Mouse (Mus musculus) pancreas, adult 10 weeks (tissue): ENCODE measurements around the gene Fau. TPM values are rescaled to one million over a fixed set of nuclear protein-coding genes. Genes with fewer than 3 reads are reported as not detected.

Experiments
- polyA plus RNA-seq: library from polyadenylated mRNA; stranded (reverse); fragments of 350-450 nt; fragmentation: Illumina TruSeq; extraction: RNeasy Lipid Tissue Mini Kit (QIAGEN cat#74804); gene quantifications from one replicate; pipeline ENCODE4 v1.2.3, GENCODE M21; 2015; ENCODE audit warnings: low read depth, low replicate concordance; ENCODE audit not compliant: insufficient read depth

Gene Fau
- polyA plus RNA-seq, result 570 TPM

GRCm38 (mm10) chr19:6057313-6058096, at the start of gene Fau, which contains the start of gene Mrpl49:
Gene Fau (plus strand): TSS chr19:6057844.
Gene Mrpl49 (minus strand): TSS chr19:6057785.

GRCm38 (mm10) chr19:6015511-6016315, 41.9 kb upstream of the Fau start, which contains the start of gene Capn1:
Gene Capn1 (minus strand): TSS chr19:6015897.

GRCm38 (mm10) chr19:6046294-6047153, 11.1 kb upstream of the Fau start, which contains the start of gene Syvn1:
Gene Syvn1 (plus strand): TSS chr19:6046576.

GRCm38 (mm10) chr19:6061021-6061533, 3.4 kb downstream of the Fau start, which contains the start of gene Znhit2:
Gene Znhit2 (plus strand): TSS chr19:6061192.

GRCm38 (mm10) chr19:6067724-6068415, 10.2 kb downstream of the Fau start, which contains the start of gene Tm7sf2:
Gene Tm7sf2 (minus strand): TSS chr19:6068373.

GRCm38 (mm10) chr19:6076564-6077393, 19.1 kb downstream of the Fau start, which contains the start of gene Vps51:
Gene Vps51 (minus strand): TSS chr19:6077231.

GRCm38 (mm10) chr19:6079983-6080480, 22.4 kb downstream of the Fau start, which contains the start of gene Tmem262:
Gene Tmem262 (plus strand): TSS chr19:6080033.

GRCm38 (mm10) chr19:6082156-6082555, 24.5 kb downstream of the Fau start, which contains the start of gene Gm28374:
Gene Gm28374 (minus strand): TSS chr19:6082256.

GRCm38 (mm10) chr19:6084478-6085248, 27.0 kb downstream of the Fau start, which contains the start of the genes Zfpl1 and Cdca5:
Gene Zfpl1 (minus strand): TSS chr19:6084956.
Gene Cdca5 (plus strand): TSS chr19:6084983.

GRCm38 (mm10) chr19:6094119-6094518, 36.5 kb downstream of the Fau start, which contains the start of gene AC131692.1:
Gene AC131692.1 (plus strand): TSS chr19:6094419.

GRCm38 (mm10) chr19:6105586-6105985, 47.9 kb downstream of the Fau start, which contains the start of gene Naaladl1:
Gene Naaladl1 (plus strand): TSS chr19:6105782.

Other genes starting within 250 kb of the Fau start
- gene Frmd8, start 182.6 kb upstream of the Fau start, polyA plus RNA-seq, result 2.3 TPM
- gene Slc25a45, start 180.0 kb upstream of the Fau start, polyA plus RNA-seq, result 7.3 TPM
- not detected for gene Tigd3, start 163.7 kb upstream of the Fau start, polyA plus RNA-seq
- 16.6 TPM for gene Dpf2, start 144.8 kb upstream of the Fau start, polyA plus RNA-seq
- 4.4 TPM for gene Cdc42ep2, start 133.0 kb upstream of the Fau start, polyA plus RNA-seq
- gene Pola2, start 93.6 kb upstream of the Fau start, polyA plus RNA-seq, result 6.8 TPM
- not detected for gene Slc22a20, start 71.7 kb upstream of the Fau start, polyA plus RNA-seq
- 5.9 TPM for gene Capn1, start 41.9 kb upstream of the Fau start, polyA plus RNA-seq
- 76.9 TPM for gene Syvn1, start 11.3 kb upstream of the Fau start, polyA plus RNA-seq
- 5.0 TPM for gene Mrpl49, start 59 bp upstream of the Fau start, polyA plus RNA-seq
- gene Znhit2, start 3.3 kb downstream of the Fau start, polyA plus RNA-seq, result 7.4 TPM
- 14.9 TPM for gene Tm7sf2, start 10.5 kb downstream of the Fau start, polyA plus RNA-seq
- gene Vps51, start 19.4 kb downstream of the Fau start, polyA plus RNA-seq, result 19.7 TPM
- not detected for gene Tmem262, start 22.2 kb downstream of the Fau start, polyA plus RNA-seq
- not detected for gene Gm28374, start 24.4 kb downstream of the Fau start, polyA plus RNA-seq
- 16.8 TPM for gene Zfpl1, start 27.1 kb downstream of the Fau start, polyA plus RNA-seq
- not detected for gene Cdca5, start 27.1 kb downstream of the Fau start, polyA plus RNA-seq
- gene AC131692.1, start 36.6 kb downstream of the Fau start, polyA plus RNA-seq, result not detected
- gene Naaladl1, start 47.9 kb downstream of the Fau start, polyA plus RNA-seq, result not detected
- 3.3 TPM for gene Sac3d1, start 60.8 kb downstream of the Fau start, polyA plus RNA-seq
- 10.1 TPM for gene Snx15, start 70.5 kb downstream of the Fau start, polyA plus RNA-seq
- gene Batf2, start 83.1 kb downstream of the Fau start, polyA plus RNA-seq, result 1.2 TPM
- 9.0 TPM for gene Arl2, start 83.7 kb downstream of the Fau start, polyA plus RNA-seq
- not detected for gene Majin, start 126.5 kb downstream of the Fau start, polyA plus RNA-seq
- gene Gpha2, start 168.5 kb downstream of the Fau start, polyA plus RNA-seq, result not detected
- gene Ppp2r5b, start 178.0 kb downstream of the Fau start, polyA plus RNA-seq, result 8.9 TPM
- 8.4 TPM for gene Atg2a, start 183.8 kb downstream of the Fau start, polyA plus RNA-seq
- gene Ehd1, start 218.9 kb downstream of the Fau start, polyA plus RNA-seq, result 9.0 TPM
- gene Cdc42bpg, start 248.6 kb downstream of the Fau start, polyA plus RNA-seq, result 20.5 TPM